Mouse (Mus musculus): ENCODE results near the gene Zdhhc9.

The Zdhhc9 gene

GRCm38 (mm10) chrX:48127502-48128218 is 81.0 kb downstream of the Zdhhc9 start:
- in situ Hi-C loops (cut with MboI, MseI): no loop called here

- in situ Hi-C loops (cut with MboI, MseI): no loop called here
Observed at GRCm38 (mm10) chrX:48126903-48127476, 81.7 kb downstream of the Zdhhc9 start.

GRCm38 (mm10) chrX:48124132-48125071 is 84.3 kb downstream of the Zdhhc9 start:
- in situ Hi-C loops (cut with MboI, MseI): no loop called here

Measured in T-helper 17 cell (primary cell).